Mouse (Mus musculus) forebrain, postnatal 0 days (tissue): ENCODE measurements around the gene Cstad. TPM values are rescaled to one million over a fixed set of nuclear protein-coding genes. Genes with fewer than 3 reads are reported as not detected.

Source experiments
- ATAC-seq: fragments of 200-750 bp; cut with Nextera tagmentation; 2 replicates; pipeline ENCODE4 v1.8.0; 2017; ENCODE audit warnings: mild to moderate bottlenecking, moderate library complexity
- DNase-seq: peaks from one replicate; pipeline ENCODE4 v3.0.0-alpha.2; 2015
- H3K27ac ChIP-seq: fragments of 300-500 bp; sonication (generic); 2 replicates; pipeline ENCODE4 v1.5.1; 2014; ENCODE audit warnings: low read depth, mild to moderate bottlenecking, antibody characterized with exemption, low read length, moderate library complexity, mixed read lengths
- H3K27me3 ChIP-seq: fragments of 300-500 bp; sonication (generic); 2 replicates; pipeline ENCODE4 v1.6.1; 2014; ENCODE audit warnings: mild to moderate bottlenecking, low read length, mixed read lengths; ENCODE audit not compliant: insufficient read depth
- H3K36me3 ChIP-seq: fragments of 300-500 bp; sonication (generic); 2 replicates; pipeline ENCODE4 v1.6.1; 2014; ENCODE audit warnings: mild to moderate bottlenecking, moderate library complexity; ENCODE audit not compliant: insufficient read depth
- H3K4me1 ChIP-seq: fragments of 300-500 bp; sonication (generic); 2 replicates; pipeline ENCODE4 v1.6.1; 2014; ENCODE audit warnings: antibody characterized with exemption; ENCODE audit not compliant: insufficient read depth
- H3K4me2 ChIP-seq: fragments of 300-500 bp; sonication (generic); 2 replicates; pipeline ENCODE4 v1.6.1; 2014; ENCODE audit warnings: low read depth, mild to moderate bottlenecking, moderate library complexity
- H3K4me3 ChIP-seq: fragments of 300-500 bp; sonication (generic); 2 replicates; pipeline ENCODE4 v1.5.1; 2014; ENCODE audit warnings: low read depth, low read length, mixed read lengths
- H3K9ac ChIP-seq: fragments of 300-500 bp; sonication (generic); 2 replicates; pipeline ENCODE4 v1.6.1; 2014; ENCODE audit warnings: mild to moderate bottlenecking
- H3K9me3 ChIP-seq: fragments of 300-500 bp; sonication (generic); 2 replicates; pipeline ENCODE4 v1.6.1; 2016; ENCODE audit warnings: low read length
- CTCF ChIP-seq: sonication (generic); IDR thresholded peaks from 2 replicates; pipeline ENCODE4 v1.5.1; 2016; ENCODE audit warnings: antibody characterized with exemption, control low read depth, low read depth
- WGBS: fragments of 180-500 bp; shearing (Covaris S2); extraction: QIAGEN DNeasy Blood & Tissue Kit; methylation state at CpG from one replicate; pipeline ENCODE4 v1.1.7; 2014; 5-methylcytosine and 5-hydroxymethylcytosine counted together
- polyA plus RNA-seq: library from polyadenylated mRNA; unstranded; fragments of >200 nt; fragmentation: Nextera tagmentation; extraction: Ambion mirVana; gene quantifications from 2 replicates; pipeline ENCODE4 v1.2.1, GENCODE M21; 2015
- total RNA-seq: library from RNA; depleted of rRNA; stranded (reverse); fragments of >200 nt; gene quantifications from 2 replicates; pipeline ENCODE4 v1.2.3, GENCODE M21; 2014

The Cstad gene
- total and polyA plus RNA-seq, 2 experiments from 2014 or later: 1.2 to 4.1 TPM

DNA sequence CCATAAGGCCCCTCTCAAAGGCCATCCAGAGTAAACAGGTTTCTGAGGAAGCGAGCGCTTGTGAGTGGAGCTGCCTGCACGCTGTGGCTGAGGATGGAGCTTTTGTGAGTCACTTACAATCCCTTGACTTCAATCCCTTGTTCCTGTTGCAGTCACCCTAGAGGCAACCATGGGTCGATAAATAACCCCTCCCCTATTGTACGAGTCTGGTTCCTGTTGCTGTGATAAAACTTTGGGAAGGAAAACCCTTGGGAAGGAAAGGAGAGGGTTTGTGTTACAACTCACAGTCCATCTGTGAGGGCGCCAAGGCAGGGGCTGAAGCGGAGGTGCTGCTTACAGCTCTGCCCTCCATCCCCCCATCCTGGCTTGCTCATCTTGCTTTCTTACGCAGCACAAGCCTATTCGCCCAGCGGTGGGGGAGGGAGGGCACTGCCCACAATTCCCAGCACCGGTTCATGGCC is 45.2 kb downstream of the Cstad start:
- Histone ChIP-seq H3K9ac (no peak overlapping the region), H3K4me3 (no peak overlapping the region), H3K4me1 (no peaks in the 10 kb centered on the region), H3K9me3 (no peaks in the 10 kb centered on the region), H3K27ac (no peak overlapping the region; the same call in 1 of the 2 replicates), H3K27me3 (no peaks in the 10 kb centered on the region), H3K36me3 (no peaks in the 10 kb centered on the region), H3K4me2 (no peak overlapping the region)
- 15% methylated on average over 11 of the region's 11 CpGs for WGBS
- no peak for TF ChIP-seq CTCF
- peak; percentile 16 for DNase-seq
- no peak; the same call in 1 of the 2 replicates for ATAC-seq

GRCm38 (mm10) chr2:30642810-30643209 is 48.0 kb downstream of the Cstad start:
- no peak overlapping the region for H3K9ac ChIP-seq
- ATAC-seq (no peak), DNase-seq (no peak)
- H3K27ac ChIP-seq: no peak overlapping the region
- no peak for TF ChIP-seq CTCF
- no peaks in the 10 kb centered on the region for H3K27me3 ChIP-seq
- no peak overlapping the region for H3K4me2 ChIP-seq
- H3K4me3 ChIP-seq: no peak overlapping the region
- H3K4me1 ChIP-seq: peaks cover 15% of the 10 kb centered on the region
- WGBS: 48% methylated on average over 5 of the region's 5 CpGs
- no peaks in the 10 kb centered on the region for H3K9me3 ChIP-seq
- H3K36me3 ChIP-seq: no peaks in the 10 kb centered on the region

DNA sequence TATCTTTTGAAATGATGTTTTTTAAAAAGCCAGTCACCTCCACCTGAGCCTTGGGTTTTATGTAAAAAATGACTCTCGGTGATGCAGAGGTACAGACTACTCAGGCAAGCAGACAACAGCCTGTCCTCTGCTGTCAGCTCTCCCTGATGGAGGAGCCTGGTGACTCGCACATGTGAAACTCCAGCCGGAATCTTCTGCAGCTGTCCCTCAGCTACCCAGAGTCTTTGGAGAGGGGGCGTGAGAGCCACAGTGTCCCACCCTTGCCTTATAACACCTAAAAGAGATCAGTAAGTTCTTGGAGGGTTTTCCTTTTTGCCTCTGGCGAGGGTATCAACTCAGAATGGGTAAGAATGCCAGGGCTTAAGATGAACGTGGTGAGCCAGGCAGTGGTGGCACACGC is 48.6 kb downstream of the Cstad start:
- DNase-seq: no peak
- no peak overlapping the region for H3K9ac ChIP-seq
- TF ChIP-seq CTCF: no peak
- H3K4me3 ChIP-seq: no peak overlapping the region
- H3K27ac ChIP-seq: 0 out of 2 replicates have a peak overlapping the region, but pooled peaks have one; percentile 9
- peaks cover 21% of the 10 kb centered on the region for H3K4me1 ChIP-seq
- WGBS: 78% methylated on average over 7 of the region's 7 CpGs
- no peak for ATAC-seq
- H3K36me3 ChIP-seq: no peaks in the 10 kb centered on the region
- H3K9me3 ChIP-seq: no peaks in the 10 kb centered on the region
- no peak overlapping the region for H3K4me2 ChIP-seq
- H3K27me3 ChIP-seq: no peaks in the 10 kb centered on the region

DNA sequence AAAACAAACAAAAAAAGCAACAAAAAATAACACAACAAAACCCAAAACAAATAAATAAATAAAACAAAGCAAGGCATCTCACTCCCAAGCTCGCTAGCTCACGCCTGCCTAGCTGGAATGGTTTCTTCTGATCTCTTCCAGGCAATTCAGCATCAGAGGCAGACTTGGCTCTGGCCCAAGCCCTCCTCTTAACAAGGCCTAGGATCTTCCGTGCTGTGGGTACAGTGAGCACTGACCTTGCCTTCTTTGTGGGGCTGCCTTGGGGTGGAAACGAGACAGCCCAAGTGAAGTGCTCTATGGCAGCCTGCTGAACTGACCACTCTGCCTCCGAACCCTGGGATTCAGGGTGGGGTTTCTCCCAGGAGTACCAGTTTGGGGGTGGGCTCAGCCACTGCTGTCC is 52.0 kb downstream of the Cstad start:
- H3K4me1 ChIP-seq: peaks cover 25% of the 10 kb centered on the region
- no peak overlapping the region for H3K4me3 ChIP-seq

GRCm38 (mm10) chr2:30647303-30647881 is 52.6 kb downstream of the Cstad start:
- WGBS: 7% methylated on average over 11 of the region's 11 CpGs
- Histone ChIP-seq H3K27ac (peak overlapping the region; percentile 96), H3K27me3 (no peaks in the 10 kb centered on the region), H3K4me3 (no peak overlapping the region), H3K4me1 (peaks cover 30% of the 10 kb centered on the region), H3K36me3 (no peaks in the 10 kb centered on the region), H3K9me3 (no peaks in the 10 kb centered on the region), H3K9ac (peak overlapping the region; percentile 51), H3K4me2 (peak overlapping the region; percentile 26)
- ATAC-seq (peak; percentile 98), DNase-seq (peak; percentile 92)
- TF ChIP-seq CTCF: no peak; the same call in 1 of the 2 replicates

More for the DNA sequence above, 52.0 kb downstream of the Cstad start:
- Histone ChIP-seq H3K36me3 (no peaks in the 10 kb centered on the region), H3K9me3 (no peaks in the 10 kb centered on the region), H3K9ac (peak overlapping the region; percentile 51), H3K4me2 (peak overlapping the region; percentile 26), H3K27ac (peak overlapping the region; percentile 96), H3K27me3 (no peaks in the 10 kb centered on the region)
- DNase-seq (peak; percentile 85), ATAC-seq (peak; percentile 58)
- WGBS: 2% methylated on average over 5 of the region's 5 CpGs
- no peak for TF ChIP-seq CTCF

- WGBS: 27% methylated on average over 13 of the region's 13 CpGs
- Histone ChIP-seq H3K27me3 (no peaks in the 10 kb centered on the region), H3K4me3 (no peak overlapping the region), H3K36me3 (no peaks in the 10 kb centered on the region), H3K27ac (peak overlapping the region; percentile 96), H3K9me3 (no peaks in the 10 kb centered on the region), H3K4me1 (peaks cover 36% of the 10 kb centered on the region), H3K9ac (peak overlapping the region; percentile 51), H3K4me2 (peak overlapping the region; percentile 26)
- TF ChIP-seq CTCF: no peak
- ATAC-seq: peak; percentile 40; the same call in 1 of the 2 replicates
- DNase-seq: peak; percentile 53
Observed at GRCm38 (mm10) chr2:30647882-30648494, 53.1 kb downstream of the Cstad start.

DNA sequence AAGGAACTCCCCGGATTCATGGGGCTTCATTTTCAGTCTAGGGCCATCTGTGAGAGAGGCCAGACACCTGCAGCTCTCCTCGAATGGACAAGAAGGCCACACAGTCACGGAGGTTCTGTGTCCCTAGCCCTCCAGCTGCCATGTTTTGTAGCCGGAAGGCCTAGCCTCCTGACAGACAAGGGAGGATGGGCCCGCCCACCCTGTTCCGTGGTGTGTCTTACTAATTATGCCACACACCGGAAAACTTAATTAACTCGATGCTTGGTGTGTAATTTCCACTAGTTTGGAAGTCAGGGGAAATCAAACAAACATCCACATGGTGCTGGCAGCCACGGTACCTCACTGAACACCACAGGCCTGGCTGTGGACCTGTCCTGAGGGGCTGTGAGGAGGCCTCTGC is 55.4 kb downstream of the Cstad start:
- no peak overlapping the region for H3K9ac ChIP-seq
- no peak overlapping the region for H3K4me2 ChIP-seq
- DNase-seq: no peak
- no peak overlapping the region for H3K4me3 ChIP-seq
- no peak for ATAC-seq
- peak overlapping the region; percentile 72 for H3K27ac ChIP-seq
- 31% methylated on average over 9 of the region's 9 CpGs for WGBS
- no peaks in the 10 kb centered on the region for H3K27me3 ChIP-seq
- H3K36me3 ChIP-seq: no peaks in the 10 kb centered on the region
- no peak for TF ChIP-seq CTCF
- peaks cover 47% of the 10 kb centered on the region for H3K4me1 ChIP-seq
- H3K9me3 ChIP-seq: no peaks in the 10 kb centered on the region
